Mouse (Mus musculus): Measurements from ENCODE around the gene Ercc6. TPM values are rescaled to one million over a fixed set of nuclear protein-coding genes. Genes with fewer than 3 reads are reported as not detected.

The Ercc6 gene
- polyA plus RNA-seq, 1 experiment from 2014 or later = 10.3 TPM

- H3K9me3 ChIP-seq (replicated peaks) = no peaks in the 10 kb centered on the region
- H3K27me3 ChIP-seq = no peaks in the 10 kb centered on the region
- H3K4me1 ChIP-seq (replicated peaks) = peaks cover 2% of the 10 kb centered on the region; the same call in 1 of the 2 replicates
- no peak for ATAC-seq (replicated peaks; ENCODE audit: insufficient number of reproducible peaks, insufficient read depth, low FRiP score, low read depth)
- 87% methylated on average over 2 of the region's 2 CpGs for WGBS
- no peak overlapping the region for H3K9ac ChIP-seq
- no peak overlapping the region for H3K4me2 ChIP-seq
- H3K27ac ChIP-seq = no peak overlapping the region
- H3K4me3 ChIP-seq = no peak overlapping the region
- H3K36me3 ChIP-seq = peaks cover 31% of the 10 kb centered on the region
Measured at GRCm38 (mm10) chr14:32522336-32522735, 9.0 kb downstream of the Ercc6 start.

- H3K36me3 ChIP-seq = peaks cover 17% of the 10 kb centered on the region
- no peak overlapping the region for H3K4me3 ChIP-seq
- no peak overlapping the region for H3K27ac ChIP-seq
- H3K9ac ChIP-seq = no peak overlapping the region
- 87% methylated on average over 1 of the region's 1 CpGs for WGBS
- H3K9me3 ChIP-seq (replicated peaks) = no peaks in the 10 kb centered on the region
- no peak for ATAC-seq (replicated peaks; ENCODE audit: insufficient number of reproducible peaks, insufficient read depth, low FRiP score, low read depth)
- peaks cover 4% of the 10 kb centered on the region; the same call in 1 of the 2 replicates for H3K4me1 ChIP-seq (replicated peaks)
- H3K27me3 ChIP-seq = no peaks in the 10 kb centered on the region
- H3K4me2 ChIP-seq = no peak overlapping the region
Measured at GRCm38 (mm10) chr14:32524071-32524470, 10.8 kb downstream of the Ercc6 start.

GRCm38 (mm10) chr14:32525996-32526705, 12.8 kb downstream of the Ercc6 start:
- 79% methylated on average over 14 of the region's 14 CpGs for WGBS
- Histone ChIP-seq H3K4me2 (no peak overlapping the region), H3K4me1 (replicated peaks) (peaks cover 7% of the 10 kb centered on the region; the same call in 1 of the 2 replicates), H3K9ac (no peak overlapping the region), H3K27me3 (no peaks in the 10 kb centered on the region), H3K27ac (no peak overlapping the region), H3K36me3 (peaks cover 8% of the 10 kb centered on the region; the same call in 1 of the 2 replicates), H3K4me3 (no peak overlapping the region), H3K9me3 (replicated peaks) (no peaks in the 10 kb centered on the region)
- ATAC-seq (replicated peaks; ENCODE audit: insufficient number of reproducible peaks, insufficient read depth, low FRiP score, low read depth) = no peak

GRCm38 (mm10) chr14:32527211-32527610, 13.9 kb downstream of the Ercc6 start:
- H3K4me3 ChIP-seq = no peak overlapping the region
- ATAC-seq (replicated peaks; ENCODE audit: insufficient number of reproducible peaks, insufficient read depth, low FRiP score, low read depth) = no peak
- H3K27me3 ChIP-seq = no peaks in the 10 kb centered on the region
- H3K4me2 ChIP-seq = no peak overlapping the region
- H3K4me1 ChIP-seq (replicated peaks) = peaks cover 7% of the 10 kb centered on the region; the same call in 1 of the 2 replicates
- 87% methylated on average over 9 of the region's 9 CpGs for WGBS
- no peak overlapping the region for H3K9ac ChIP-seq
- H3K27ac ChIP-seq = no peak overlapping the region
- H3K9me3 ChIP-seq (replicated peaks) = no peaks in the 10 kb centered on the region
- H3K36me3 ChIP-seq = no peaks in the 10 kb centered on the region

GRCm38 (mm10) chr14:32529036-32529435, 15.7 kb downstream of the Ercc6 start:
- Histone ChIP-seq H3K9me3 (replicated peaks) (no peaks in the 10 kb centered on the region), H3K4me1 (replicated peaks) (peaks cover 6% of the 10 kb centered on the region; the same call in 1 of the 2 replicates), H3K4me3 (no peak overlapping the region), H3K27ac (no peak overlapping the region), H3K9ac (no peak overlapping the region), H3K36me3 (no peaks in the 10 kb centered on the region), H3K4me2 (no peak overlapping the region), H3K27me3 (no peaks in the 10 kb centered on the region)
- ATAC-seq (replicated peaks; ENCODE audit: insufficient number of reproducible peaks, insufficient read depth, low FRiP score, low read depth) = no peak
- WGBS = 81% methylated on average over 7 of the region's 7 CpGs

- no peak overlapping the region for H3K9ac ChIP-seq
- no peak overlapping the region for H3K4me3 ChIP-seq
- H3K4me2 ChIP-seq = no peak overlapping the region
- H3K9me3 ChIP-seq (replicated peaks) = no peaks in the 10 kb centered on the region
- H3K4me1 ChIP-seq (replicated peaks) = peaks cover 5% of the 10 kb centered on the region; the same call in 1 of the 2 replicates
- peaks cover 10% of the 10 kb centered on the region; the same call in 1 of the 2 replicates for H3K36me3 ChIP-seq
- no peak overlapping the region for H3K27ac ChIP-seq
- ATAC-seq (replicated peaks; ENCODE audit: insufficient number of reproducible peaks, insufficient read depth, low FRiP score, low read depth) = no peak
- WGBS = 10% methylated on average over 2 of the region's 2 CpGs
- H3K27me3 ChIP-seq = no peaks in the 10 kb centered on the region
Measured at GRCm38 (mm10) chr14:32530896-32531295, 17.6 kb downstream of the Ercc6 start.

- Histone ChIP-seq H3K9ac (no peak overlapping the region), H3K27ac (no peak overlapping the region), H3K4me1 (replicated peaks) (peaks cover 5% of the 10 kb centered on the region; the same call in 1 of the 2 replicates), H3K4me3 (no peak overlapping the region), H3K36me3 (peaks cover 10% of the 10 kb centered on the region; the same call in 1 of the 2 replicates), H3K9me3 (replicated peaks) (no peaks in the 10 kb centered on the region), H3K27me3 (no peaks in the 10 kb centered on the region), H3K4me2 (no peak overlapping the region)
- ATAC-seq (replicated peaks; ENCODE audit: insufficient number of reproducible peaks, insufficient read depth, low FRiP score, low read depth) = no peak
- 84% methylated on average over 3 of the region's 3 CpGs for WGBS
Measured at GRCm38 (mm10) chr14:32531371-32531770, 18.1 kb downstream of the Ercc6 start.

- ATAC-seq (replicated peaks; ENCODE audit: insufficient number of reproducible peaks, insufficient read depth, low FRiP score, low read depth) = no peak
- Histone ChIP-seq H3K27ac (no peak overlapping the region), H3K9ac (no peak overlapping the region), H3K4me3 (no peak overlapping the region), H3K36me3 (peaks cover 10% of the 10 kb centered on the region; the same call in 1 of the 2 replicates), H3K4me1 (replicated peaks) (peaks cover 8% of the 10 kb centered on the region), H3K27me3 (no peaks in the 10 kb centered on the region), H3K4me2 (no peak overlapping the region), H3K9me3 (replicated peaks) (no peaks in the 10 kb centered on the region)
- WGBS = 64% methylated on average over 7 of the region's 7 CpGs
Measured at GRCm38 (mm10) chr14:32532381-32533147, 19.2 kb downstream of the Ercc6 start.

GRCm38 (mm10) chr14:32533148-32533520, 19.8 kb downstream of the Ercc6 start:
- Histone ChIP-seq H3K27ac (no peak overlapping the region), H3K4me2 (no peak overlapping the region), H3K4me3 (no peak overlapping the region), H3K9me3 (replicated peaks) (no peaks in the 10 kb centered on the region), H3K9ac (no peak overlapping the region), H3K36me3 (peaks cover 10% of the 10 kb centered on the region; the same call in 1 of the 2 replicates), H3K27me3 (no peaks in the 10 kb centered on the region), H3K4me1 (replicated peaks) (peaks cover 8% of the 10 kb centered on the region)
- ATAC-seq (replicated peaks; ENCODE audit: insufficient number of reproducible peaks, insufficient read depth, low FRiP score, low read depth) = no peak
- 72% methylated on average over 3 of the region's 3 CpGs for WGBS

- H3K9me3 ChIP-seq (replicated peaks) = no peaks in the 10 kb centered on the region
- ATAC-seq (replicated peaks; ENCODE audit: insufficient number of reproducible peaks, insufficient read depth, low FRiP score, low read depth) = no peak
- H3K27ac ChIP-seq = no peak overlapping the region
- no peak overlapping the region for H3K4me2 ChIP-seq
- H3K36me3 ChIP-seq = peaks cover 10% of the 10 kb centered on the region; the same call in 1 of the 2 replicates
- H3K9ac ChIP-seq = no peak overlapping the region
- 84% methylated on average over 4 of the region's 4 CpGs for WGBS
- H3K4me1 ChIP-seq (replicated peaks) = peaks cover 8% of the 10 kb centered on the region
- H3K27me3 ChIP-seq = no peaks in the 10 kb centered on the region
- H3K4me3 ChIP-seq = no peak overlapping the region
Measured at GRCm38 (mm10) chr14:32533656-32534055, 20.3 kb downstream of the Ercc6 start.

- no peak for ATAC-seq (replicated peaks; ENCODE audit: insufficient number of reproducible peaks, insufficient read depth, low FRiP score, low read depth)
- Histone ChIP-seq H3K9me3 (replicated peaks) (no peaks in the 10 kb centered on the region), H3K27me3 (no peaks in the 10 kb centered on the region), H3K9ac (no peak overlapping the region), H3K4me1 (replicated peaks) (peaks cover 5% of the 10 kb centered on the region), H3K27ac (no peak overlapping the region), H3K4me3 (no peak overlapping the region), H3K4me2 (no peak overlapping the region), H3K36me3 (peaks cover 10% of the 10 kb centered on the region; the same call in 1 of the 2 replicates)
- 67% methylated on average over 5 of the region's 5 CpGs for WGBS
Measured at GRCm38 (mm10) chr14:32534137-32534536, 20.8 kb downstream of the Ercc6 start.

Measured in heart, embryonic 15.5 days (tissue).